Mouse (Mus musculus): ENCODE data around the gene Rnf121.

GRCm38 (mm10) chr7:102014995-102015394 is 50.3 kb downstream of the Rnf121 start:
- TF ChIP-seq SMC3 (IDR thresholded peaks at IDR 0.05; ENCODE audit: low read depth, low read length) (no peak), USF2 (conservative IDR thresholded peaks at IDR 0.05; ENCODE audit: low read depth, low read length) (no peak), CHD1 (IDR thresholded peaks at IDR 0.05; ENCODE audit: low read depth, low read length) (no peak), ZNF384 (IDR thresholded peaks at IDR 0.05; ENCODE audit: low read depth, low read length) (no peak), EP300 (IDR thresholded peaks at IDR 0.05; ENCODE audit: low read length) (no peak), POLR2A (IDR thresholded peaks at IDR 0.05; ENCODE audit: low read depth, low read length) (no peak), TCF12 (IDR thresholded peaks at IDR 0.05; ENCODE audit: low read depth, low read length) (no peak), CTCF (conservative IDR thresholded peaks at IDR 0.05 in 1 of 2, IDR thresholded peaks at IDR 0.05 in 1 of 2; ENCODE audit: low read depth in 2 of 2, low read length in 2 of 2) (no peak), KAT2A (IDR thresholded peaks at IDR 0.05; ENCODE audit: insufficient replicate concordance, low read length) (no peak), POLR2AphosphoS2 (IDR thresholded peaks at IDR 0.05; ENCODE audit: low read depth, low read length) (no peak), NRF1 (IDR thresholded peaks at IDR 0.05; ENCODE audit: low read depth, low read length) (no peak), USF1 (IDR thresholded peaks at IDR 0.05; ENCODE audit: low read depth, low read length) (no peak)
